Mouse (Mus musculus) ES-Bruce4 (cell line): Measurements from ENCODE around the gene Scn1b.

Experiments used
- CTCF ChIP-seq: IDR thresholded peaks from one replicate; pipeline ENCODE4 v1.8.1; 2011; ENCODE audit warnings: low read depth, low read length
- EP300 ChIP-seq: IDR thresholded peaks from 2 replicates; pipeline ENCODE4 v1.6.1; 2011; ENCODE audit warnings: low read depth, low read length; ENCODE audit not compliant: insufficient read depth
- POLR2A ChIP-seq: IDR thresholded peaks from one replicate; pipeline ENCODE4 v1.8.1; 2011; ENCODE audit warnings: low read length; ENCODE audit not compliant: insufficient read depth

GRCm38 (mm10) chr7:31130197-31130596 lies 3.4 kb upstream of the Scn1b start:
- TF ChIP-seq POLR2A, result no peak
- no peak for TF ChIP-seq CTCF
- no peak for TF ChIP-seq EP300
